Mouse (Mus musculus) embryo, embryonic 10 days (tissue): ENCODE results near the gene Ctla4.

Experiments
- DNase-seq: peaks from one replicate; pipeline ENCODE4 v3.0.0-alpha.2; 2015; ENCODE audit warnings: low spot score

Gene Ctla4

DNA sequence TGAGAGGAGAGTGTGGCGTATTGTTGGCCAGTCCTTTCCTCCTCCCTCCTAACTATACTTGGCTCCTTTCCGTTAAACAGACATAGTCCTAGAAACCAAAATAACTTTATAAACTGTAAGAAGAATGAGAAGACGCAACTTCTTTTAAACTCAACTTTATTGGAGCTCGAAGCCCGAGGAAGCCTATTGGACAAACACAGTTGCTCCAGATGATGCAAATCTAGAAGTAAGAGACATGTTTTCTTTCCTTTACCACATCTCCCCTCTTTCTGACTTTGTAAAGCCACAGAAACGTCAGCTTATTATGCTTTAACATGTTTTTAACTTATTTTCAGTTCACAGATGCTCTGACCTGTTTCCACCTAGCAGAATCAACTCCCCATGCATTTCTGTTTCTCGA, at the start of gene Ctla4:
Gene Ctla4, plus strand, starts transcription at position 20 of the 400 bp plus-strand sequence.
- no peak for DNase-seq

DNA sequence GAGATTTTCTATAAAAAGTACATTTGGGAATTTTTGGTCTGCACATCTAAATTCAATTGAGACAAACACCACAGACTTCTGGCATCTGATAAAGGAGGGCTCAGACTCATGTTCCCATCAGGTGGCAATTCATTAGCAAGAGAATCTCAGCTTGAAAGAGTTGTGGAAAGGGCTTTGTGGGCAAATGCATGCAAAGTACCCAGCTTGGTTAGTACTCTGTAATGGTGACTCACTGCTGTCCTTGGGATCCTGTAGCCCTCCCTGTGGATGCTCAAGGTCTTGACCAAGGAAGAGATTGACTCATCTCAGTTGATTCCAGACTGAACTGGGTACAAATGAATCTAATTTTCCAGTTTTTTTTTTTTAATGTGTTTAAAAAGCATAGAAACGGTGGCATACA, 47.6 kb upstream of the Ctla4 start:
- no peak for DNase-seq

DNA sequence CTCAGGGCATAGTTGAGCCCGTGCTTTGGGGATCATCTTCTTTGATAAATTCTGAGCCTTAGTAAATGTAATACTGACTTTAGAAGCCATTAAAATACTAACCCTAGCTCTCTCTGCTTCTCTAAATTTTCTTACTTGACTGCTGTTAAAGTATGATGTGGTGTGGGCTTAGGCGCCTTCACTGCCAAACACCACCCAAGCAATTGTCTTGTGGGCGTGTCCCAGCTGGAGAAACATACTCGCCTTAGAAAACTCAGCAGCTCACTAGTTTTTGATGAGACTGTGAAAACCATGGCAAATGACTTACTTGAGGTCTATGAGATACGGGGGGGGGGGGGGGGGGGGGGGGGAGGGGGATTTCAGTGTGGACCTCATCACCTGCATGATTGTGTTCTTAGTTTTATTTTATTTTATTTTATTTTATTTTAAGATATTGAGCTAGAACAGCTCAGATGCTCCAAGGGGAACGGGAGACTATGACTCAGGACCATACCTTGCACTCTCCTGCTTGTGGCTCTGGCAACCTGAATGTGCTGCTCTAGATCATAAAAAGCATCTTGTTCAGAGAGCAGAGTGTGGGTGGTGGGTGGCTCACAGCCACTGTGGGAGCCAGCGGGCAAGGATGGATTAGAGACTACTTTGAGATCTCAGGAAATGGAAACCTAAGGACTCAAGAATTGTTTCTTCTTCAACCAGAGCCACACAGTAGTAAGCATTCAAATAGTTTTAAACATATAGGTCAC, 41.3 kb upstream of the Ctla4 start:
- no peak for DNase-seq

DNA sequence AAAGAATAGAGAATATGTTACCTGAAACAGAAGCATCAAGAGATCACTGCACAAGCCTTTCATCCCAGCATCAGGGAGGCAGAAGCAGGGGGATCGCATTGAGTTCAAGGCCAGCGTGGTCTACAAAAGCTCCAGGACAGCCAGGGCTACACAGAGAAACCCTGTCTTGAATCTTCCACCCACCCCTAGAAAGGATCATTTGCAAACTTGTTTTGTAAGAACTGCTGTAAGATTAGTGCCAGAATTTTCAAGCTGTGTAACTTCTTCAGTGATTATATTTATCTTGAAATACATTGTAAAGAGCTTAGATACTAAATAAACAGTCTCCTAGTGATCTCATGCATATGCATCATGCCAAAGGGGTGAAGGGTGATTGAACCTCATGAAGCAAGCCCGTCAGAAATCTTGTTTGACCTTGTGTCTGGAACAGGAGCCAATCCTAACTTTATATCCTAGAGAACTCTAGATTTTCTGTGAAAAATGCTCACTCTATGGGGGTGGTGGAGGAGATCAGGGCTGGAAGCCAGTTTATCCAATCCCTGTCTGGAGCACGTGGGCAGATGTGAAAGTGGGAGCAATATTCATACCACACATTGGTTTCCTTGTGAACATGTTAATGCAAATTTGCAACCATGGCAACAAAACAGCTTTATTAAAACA, 40.1 kb upstream of the Ctla4 start:
- DNase-seq = no peak

DNA sequence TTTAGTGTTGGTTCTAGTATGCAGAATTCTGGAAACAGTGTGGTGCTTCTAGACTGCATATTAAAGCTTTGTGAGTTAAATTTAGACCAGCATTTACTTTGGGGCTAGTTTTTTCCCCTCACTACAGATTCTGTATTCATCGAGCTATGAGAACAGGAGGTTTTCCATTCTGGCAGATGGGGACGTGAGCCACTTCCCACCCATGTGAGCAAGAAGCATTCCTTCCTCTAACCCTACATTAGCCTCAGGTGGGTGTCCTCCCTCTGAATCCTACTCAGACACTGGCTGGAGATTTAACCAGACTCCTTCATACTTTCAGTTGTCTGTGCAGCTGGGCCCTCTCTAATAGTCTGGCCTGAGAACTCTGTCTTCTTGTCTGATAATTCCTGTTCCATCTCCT, 37.7 kb upstream of the Ctla4 start:
- no peak for DNase-seq

DNA sequence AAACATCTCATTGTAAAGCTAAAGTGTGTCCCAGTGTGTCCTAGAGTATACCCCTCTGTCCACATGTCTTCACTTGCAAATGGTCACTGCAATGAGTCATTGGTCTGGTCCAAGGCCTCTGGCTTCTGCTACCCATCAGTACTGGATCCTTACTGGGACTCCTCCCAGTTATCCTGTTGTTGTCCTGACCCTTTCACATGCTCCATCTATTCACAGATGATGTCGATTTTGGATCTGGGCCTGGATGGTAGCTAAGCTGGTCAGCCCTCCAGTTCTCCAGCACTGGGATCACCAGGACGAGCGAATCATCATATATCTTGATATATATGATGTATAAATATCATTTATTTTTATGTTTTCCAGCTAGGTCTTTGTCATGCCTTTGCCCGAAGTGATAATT, 37.0 kb upstream of the Ctla4 start:
- DNase-seq = no peak

DNA sequence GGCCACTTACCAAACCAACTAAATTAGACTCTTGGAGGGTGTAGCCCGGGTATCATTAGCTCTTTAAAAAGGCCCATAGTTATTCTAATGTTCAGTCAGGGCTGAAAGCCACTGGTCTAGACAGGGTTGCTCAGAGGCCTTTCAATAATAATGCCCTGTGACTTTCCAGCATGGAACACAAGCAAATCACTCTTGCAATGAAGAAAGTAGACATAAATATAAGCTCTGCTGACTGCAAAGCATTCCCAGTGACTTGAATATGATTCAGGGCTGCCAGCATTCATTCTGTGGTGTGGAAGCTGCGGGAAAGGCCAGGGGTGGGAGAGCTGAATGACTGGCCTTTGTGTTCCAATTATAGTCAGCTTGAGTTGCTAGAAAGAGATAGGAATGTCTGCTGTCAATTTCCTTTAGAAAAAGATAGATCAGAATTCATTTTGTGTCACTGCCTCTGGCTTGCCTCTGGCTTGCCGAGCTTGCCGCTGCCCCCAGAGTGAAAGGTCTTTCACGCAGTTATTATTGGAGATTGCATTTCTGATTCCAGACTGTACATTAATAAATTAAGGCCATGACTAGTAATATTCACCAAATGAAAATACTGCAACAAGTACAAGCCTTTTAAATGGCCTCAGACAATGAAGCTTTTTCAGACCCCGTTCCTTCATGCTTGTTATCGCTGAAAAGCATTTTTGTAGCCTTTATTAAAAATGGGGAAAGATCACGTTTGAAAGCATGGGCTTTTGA, 35.6 kb upstream of the Ctla4 start:
- peak; percentile 74 for DNase-seq

DNA sequence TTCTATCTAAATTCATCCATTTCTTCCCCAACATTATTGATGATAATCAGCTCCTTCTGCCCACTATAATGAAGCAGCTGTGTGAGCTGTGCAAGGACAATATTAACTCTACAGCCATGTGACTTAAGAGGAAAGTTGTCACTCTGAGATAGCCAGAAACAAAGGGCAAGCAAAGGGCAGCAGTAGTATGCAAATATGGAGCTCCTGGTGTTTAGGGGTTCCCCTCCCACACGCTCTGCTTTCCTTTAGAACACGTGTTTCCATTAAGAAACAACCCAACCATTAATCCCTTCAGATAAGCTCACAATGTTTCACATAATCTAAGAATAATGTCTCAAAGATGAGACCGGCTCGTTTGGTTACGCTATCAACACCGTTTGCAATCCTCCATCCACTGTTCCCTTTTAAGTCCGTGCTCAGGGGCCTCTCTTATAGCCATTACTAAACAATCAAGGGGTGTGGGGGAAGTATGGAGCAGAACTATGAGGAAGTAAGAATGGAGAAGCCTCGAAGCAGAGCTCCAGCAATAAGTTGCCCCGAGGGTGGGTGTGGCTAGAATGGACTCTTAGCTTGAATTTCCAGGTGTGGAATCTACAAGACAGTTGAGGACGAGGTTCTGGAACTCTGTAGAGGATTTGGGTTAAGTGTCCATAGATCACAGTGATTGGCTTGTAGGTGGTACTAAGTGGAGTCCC, 34.6 kb upstream of the Ctla4 start:
- no peak for DNase-seq

DNA sequence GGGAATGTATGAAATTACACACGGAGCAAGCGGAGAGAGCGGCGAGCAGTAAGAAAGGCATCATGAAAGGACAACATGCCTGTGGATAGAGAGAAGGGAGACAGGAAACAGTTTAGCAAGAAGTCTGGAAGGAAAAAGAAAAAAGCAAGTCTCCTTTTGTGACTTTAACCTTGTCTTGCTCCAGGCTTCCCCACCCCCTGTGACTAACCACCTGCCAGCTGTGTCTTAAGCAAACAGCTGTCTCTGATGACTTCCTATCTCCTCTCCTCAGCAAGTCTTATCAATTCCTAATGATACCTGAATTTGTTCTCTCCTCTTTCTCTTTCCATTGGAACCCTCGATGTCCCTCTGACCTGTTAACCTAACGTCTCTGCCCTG, 34.0 kb upstream of the Ctla4 start:
- no peak for DNase-seq

DNA sequence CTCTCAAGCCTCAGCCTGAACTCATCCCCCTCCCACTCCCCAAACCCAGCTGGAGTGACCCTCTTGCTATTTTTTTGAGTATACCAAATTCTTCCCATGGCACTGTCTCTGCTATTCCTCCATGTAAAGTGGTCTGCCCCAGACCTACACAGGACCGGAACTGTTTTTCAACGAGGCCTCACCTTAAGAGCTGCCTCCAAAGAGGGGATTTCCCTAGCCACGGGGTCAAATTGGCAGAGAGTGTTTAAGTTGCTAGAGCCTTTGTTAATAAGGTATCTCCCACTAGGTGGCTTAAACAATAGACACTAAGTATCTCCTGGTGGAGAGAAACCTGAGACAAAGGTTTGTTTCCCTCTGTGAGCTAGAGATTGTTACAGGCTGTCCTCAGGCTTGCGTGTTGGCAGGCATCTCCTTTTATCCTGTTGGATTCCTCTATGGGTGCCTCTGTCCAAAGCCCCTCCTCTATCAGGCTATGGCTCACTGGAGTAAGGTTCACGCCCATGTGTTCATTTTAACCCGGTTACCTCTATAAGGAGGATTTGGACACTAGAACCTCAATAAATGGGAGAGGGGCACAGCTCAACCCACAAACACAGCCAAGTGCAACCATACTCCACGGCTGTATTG, 33.4 kb upstream of the Ctla4 start:
- no peak for DNase-seq

DNA sequence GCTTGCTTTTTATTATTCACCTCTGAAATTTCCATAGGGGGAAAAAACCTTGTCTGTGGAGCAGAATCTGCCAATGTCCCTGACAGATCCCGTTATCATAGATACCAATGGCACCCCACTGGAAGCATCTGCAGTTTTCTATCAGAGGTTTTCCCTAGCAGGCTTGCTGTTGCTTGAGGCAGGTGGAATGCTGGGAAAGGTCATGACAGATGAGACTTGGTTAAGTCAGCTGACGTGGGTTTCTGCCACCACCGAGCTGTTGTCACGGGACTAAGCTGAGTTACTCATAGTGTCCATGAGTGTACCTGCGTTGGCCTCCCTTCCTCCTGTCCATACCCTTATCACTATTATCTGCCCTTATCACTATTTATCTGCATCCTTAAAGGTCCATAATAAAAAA, 32.8 kb upstream of the Ctla4 start:
- no peak for DNase-seq

DNA sequence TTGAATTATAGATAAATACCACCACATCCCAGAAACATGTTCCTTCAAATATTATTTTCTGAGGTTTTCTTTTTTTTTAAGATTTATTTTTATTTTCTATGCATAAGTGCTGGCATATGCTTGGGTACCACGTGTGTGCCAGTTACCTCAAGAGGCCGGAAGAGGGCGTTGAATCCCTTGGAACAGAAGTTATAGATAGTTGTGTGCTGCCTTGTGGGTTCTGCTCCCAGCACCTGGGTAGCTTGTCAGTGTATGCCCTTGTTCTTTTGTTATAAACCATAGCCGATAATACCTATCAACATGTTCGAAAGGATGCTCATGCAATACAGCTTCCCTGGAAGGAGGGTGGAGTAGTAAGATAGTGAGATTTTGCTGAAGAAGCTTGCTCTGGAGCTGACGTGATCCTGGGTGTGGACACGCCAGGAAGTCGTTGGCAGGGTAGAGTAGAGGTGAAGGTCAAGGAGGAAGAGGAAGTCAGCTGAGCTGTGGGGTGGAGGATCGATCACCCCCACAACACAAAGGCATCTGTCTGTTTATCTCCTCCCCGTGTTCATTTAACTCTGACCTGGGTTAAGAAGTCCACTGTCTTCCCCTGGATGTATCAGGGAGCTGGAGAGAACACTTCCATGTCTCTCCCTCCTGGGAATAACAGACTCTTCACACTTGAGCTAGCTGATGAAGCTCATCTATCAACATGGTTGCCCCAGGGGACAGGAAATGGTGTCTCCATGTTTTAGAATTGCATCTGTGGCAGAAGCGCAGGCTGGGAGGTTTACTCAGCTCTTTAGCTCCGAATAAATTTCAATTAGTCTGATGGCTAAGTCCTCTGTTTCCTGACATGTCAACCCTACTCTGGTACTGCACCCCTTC, 29.2 kb upstream of the Ctla4 start:
- peak; percentile 43 for DNase-seq

DNA sequence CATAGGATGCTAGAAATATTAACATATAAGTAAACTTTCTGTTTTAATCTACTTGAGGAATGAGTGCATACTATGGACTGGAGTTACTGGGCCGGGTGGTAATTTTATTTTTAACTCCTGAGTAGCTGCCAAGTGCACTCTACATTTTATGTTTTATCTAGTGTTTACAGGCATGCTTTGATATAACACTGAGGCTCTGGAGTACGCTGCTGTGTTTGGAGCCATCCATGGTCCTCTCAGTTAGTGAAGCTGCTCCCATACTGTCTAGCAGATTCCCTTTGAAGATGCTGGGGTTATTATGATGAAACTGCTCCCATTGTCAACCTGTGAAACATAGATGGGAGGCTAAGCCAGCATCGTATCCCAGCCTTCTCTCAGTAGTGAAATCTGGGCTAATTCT, 27.6 kb upstream of the Ctla4 start:
- no peak for DNase-seq

DNA sequence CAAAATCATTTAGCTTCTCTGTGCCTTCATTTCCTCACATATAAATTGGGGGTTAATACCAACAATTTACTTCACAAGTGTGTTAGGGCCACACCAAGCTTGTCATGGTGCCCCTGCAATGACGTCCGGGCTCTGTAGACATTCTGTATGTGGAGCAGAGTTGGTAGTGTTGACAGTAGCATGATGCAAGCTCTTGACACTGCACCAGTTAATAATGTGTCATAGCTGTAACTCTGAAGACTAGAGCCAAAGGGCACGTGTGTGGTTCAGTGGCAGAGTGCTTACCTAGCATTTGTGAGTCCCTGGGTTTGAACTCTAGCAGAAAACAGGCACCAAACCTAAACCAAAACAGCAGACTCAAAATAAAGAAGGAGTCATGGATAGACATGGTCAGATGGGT, 27.0 kb upstream of the Ctla4 start:
- no peak for DNase-seq

DNA sequence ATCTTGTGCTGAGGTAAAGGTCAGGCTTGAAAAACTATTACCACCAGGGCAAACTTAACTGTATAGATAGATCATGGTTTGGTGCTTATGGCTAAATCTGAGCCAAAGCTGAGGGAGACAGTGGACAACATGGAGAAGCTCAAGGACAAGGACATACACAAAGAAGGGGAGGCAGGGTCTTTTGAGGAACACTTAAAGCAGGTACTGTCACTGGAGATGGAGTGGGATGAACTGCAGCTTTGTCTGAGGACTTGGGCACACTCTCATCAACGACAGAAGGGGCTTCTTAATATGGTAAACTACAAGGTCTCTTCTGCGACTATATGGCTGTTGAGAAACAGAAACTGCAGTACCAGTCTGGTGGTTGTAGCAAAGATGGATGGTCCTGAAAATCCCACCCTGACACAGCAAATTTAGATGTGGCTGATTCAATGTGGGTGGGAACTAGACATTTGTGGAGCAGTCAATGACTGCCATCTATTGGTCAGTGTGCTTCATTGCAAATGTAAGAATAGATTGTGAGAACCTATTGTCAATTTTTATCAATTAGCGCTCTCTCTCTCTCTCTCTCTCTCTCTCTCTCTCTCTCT, 26.3 kb upstream of the Ctla4 start:
- DNase-seq = peak; percentile 89

DNA sequence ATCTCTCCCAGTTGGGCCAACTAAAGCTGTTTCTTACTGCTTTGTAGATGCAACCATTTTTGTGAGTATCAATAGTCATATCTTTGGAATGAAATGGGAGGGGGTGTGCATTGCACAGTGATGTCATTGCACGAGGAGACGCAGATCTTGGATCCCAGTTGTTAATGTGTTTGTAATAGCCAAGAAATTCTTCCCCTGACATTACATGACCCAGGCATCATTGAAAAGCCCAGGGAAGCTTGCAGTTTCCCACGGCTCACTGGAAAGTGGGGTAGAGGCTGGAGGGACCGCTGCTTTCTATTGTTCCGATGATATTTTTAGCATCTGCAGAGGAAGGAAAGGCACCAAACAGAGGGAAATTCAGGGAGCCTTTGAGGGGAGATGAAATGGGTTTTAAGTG, 25.8 kb upstream of the Ctla4 start:
- no peak for DNase-seq

DNA sequence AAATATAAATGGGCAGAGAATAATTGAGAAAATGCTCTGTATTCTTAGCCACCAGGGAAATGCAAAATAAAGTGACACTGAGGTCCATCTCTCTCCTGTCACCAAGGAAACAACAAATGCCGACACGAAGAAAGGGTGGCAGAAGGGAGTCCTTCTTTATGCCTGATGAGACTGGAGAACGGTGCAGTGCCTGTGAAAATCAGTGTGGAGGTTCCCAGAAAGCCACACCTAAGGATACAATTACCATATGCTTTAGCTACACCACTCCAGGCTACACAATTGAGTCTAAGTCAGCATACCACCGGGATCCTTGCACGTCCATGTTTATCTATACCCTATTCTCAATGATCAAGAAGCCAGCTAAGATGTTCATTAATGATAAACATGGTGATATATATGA, 25.4 kb upstream of the Ctla4 start:
- no peak for DNase-seq

DNA sequence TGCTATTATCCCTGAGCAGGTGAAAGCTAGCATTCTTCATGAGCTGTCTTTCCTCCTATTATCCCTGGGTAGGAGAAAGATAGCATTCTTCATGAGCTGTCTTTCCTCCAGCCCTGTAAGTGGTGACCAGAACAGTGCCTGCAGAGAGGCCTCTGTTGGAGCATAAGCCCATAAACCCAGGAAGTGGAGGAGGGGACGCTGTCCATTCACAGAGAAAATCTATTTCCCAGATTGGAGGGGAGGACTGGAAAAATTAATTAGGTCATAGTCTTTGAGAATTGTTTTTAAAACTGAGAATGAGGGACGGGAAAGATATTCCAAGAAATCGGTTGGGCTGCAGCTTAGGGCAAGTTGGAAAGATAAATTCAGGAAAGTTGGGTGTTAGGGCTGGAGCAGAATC, 24.3 kb upstream of the Ctla4 start:
- DNase-seq = no peak

DNA sequence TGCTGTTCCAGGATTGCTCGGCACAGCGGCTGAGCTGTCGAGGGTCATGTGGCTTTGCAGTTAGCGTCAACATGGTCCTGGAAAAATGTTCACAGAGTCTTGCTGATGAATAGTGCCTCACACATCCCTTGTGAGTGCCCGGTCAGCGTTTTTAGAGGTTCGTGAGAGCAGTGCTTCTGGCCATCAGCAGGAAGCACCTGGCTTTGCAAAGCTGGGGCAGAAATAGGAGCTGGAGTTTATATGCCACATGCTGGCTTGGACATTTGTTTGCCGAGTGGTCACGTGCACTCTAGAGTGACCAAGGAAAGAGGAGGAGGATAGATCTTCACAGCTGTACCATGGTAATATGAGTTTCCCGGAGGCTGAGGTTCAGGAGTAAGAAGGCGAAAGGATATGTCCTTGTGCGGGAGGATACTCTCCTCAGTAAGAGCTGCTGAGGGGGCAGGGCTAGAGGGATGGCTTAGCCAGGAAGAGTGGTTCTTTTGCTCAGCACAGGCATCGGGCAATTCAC, 23.8 kb upstream of the Ctla4 start:
- DNase-seq = peak; percentile 31

DNA sequence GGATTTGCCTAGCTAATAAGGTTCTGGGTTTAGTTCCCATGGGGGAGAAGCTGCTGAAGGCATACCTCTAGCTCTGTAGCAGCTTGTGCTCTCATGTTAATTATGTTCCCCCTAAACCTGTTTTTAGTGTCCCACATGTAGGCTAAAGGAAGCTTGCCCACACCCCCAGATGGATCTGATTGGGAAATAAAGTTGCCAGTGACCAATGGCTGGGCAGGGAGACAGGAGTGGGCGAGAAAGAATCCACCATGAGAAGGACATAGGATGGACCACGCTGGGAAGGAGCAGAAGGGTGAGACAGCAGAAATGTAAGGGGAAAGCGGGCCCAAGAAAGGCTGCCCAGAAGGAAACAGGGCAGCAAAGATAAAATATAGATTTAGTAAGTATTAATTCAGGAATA, 23.1 kb upstream of the Ctla4 start:
- DNase-seq = no peak

DNA sequence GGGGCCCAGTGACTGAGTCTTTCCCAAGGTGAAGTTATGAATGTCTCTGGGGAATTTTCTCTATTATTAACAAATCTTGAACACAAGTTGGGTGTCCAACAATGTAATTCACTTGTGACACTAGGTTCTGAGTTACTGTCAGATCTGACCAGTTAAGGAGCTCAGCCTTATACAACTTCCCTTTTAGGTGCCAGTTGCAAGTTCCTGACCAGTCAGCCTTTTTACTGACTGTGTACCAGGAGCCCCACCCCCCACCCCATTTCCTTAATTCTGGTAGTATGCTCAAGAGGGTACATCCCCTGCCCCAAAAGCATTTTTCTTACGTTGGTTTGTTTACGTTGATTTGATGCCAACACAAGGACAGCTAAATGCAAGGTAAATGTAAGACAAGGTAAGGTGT, 21.6 kb upstream of the Ctla4 start:
- no peak for DNase-seq
